Mouse (Mus musculus): ENCODE results near the gene Tagln2. TPM values are rescaled to one million over a fixed set of nuclear protein-coding genes. Genes with fewer than 3 reads are reported as not detected.

Gene Tagln2
- polyA plus RNA-seq, 1 experiment from 2014 or later: 395 TPM

GRCm38 (mm10) chr1:172482518-172483360, 17.1 kb upstream of the Tagln2 start:
- H3K4me2 ChIP-seq (replicated peaks): peak overlapping the region; percentile 85
- peak overlapping the region; percentile 53 for H3K4me3 ChIP-seq (replicated peaks)
- no peaks in the 10 kb centered on the region for H3K27me3 ChIP-seq (replicated peaks)
- peak; percentile 35 for ATAC-seq
- 8% methylated on average over 12 of the region's 12 CpGs for WGBS
- no peaks in the 10 kb centered on the region for H3K9me3 ChIP-seq
- H3K9ac ChIP-seq: peak overlapping the region; percentile 63
- H3K27ac ChIP-seq: peak overlapping the region; percentile 91
- H3K36me3 ChIP-seq: no peaks in the 10 kb centered on the region
- peaks cover 50% of the 10 kb centered on the region for H3K4me1 ChIP-seq (replicated peaks)

- Histone ChIP-seq H3K27ac (peak overlapping the region; percentile 91; the same call in 1 of the 2 replicates), H3K9me3 (no peaks in the 10 kb centered on the region)
- no peak for ATAC-seq
Measured at GRCm38 (mm10) chr1:172483361-172483660, 16.5 kb upstream of the Tagln2 start.

GRCm38 (mm10) chr1:172484236-172484635, 15.6 kb upstream of the Tagln2 start:
- Histone ChIP-seq H3K4me3 (replicated peaks) (peak overlapping the region; percentile 53), H3K4me2 (replicated peaks) (peak overlapping the region; percentile 85), H3K4me1 (replicated peaks) (peaks cover 62% of the 10 kb centered on the region), H3K36me3 (no peaks in the 10 kb centered on the region), H3K9me3 (no peaks in the 10 kb centered on the region), H3K9ac (peak overlapping the region; percentile 30; the same call in 1 of the 2 replicates), H3K27me3 (replicated peaks) (no peaks in the 10 kb centered on the region), H3K27ac (no peak overlapping the region)
- ATAC-seq: no peak
- 49% methylated on average over 11 of the region's 11 CpGs for WGBS

More at GRCm38 (mm10) chr1:172483361-172483660, 16.5 kb upstream of the Tagln2 start:
- Histone ChIP-seq H3K9ac (peak overlapping the region; percentile 63), H3K4me3 (replicated peaks) (peak overlapping the region; percentile 53), H3K36me3 (no peaks in the 10 kb centered on the region), H3K4me1 (replicated peaks) (peaks cover 55% of the 10 kb centered on the region), H3K27me3 (replicated peaks) (no peaks in the 10 kb centered on the region), H3K4me2 (replicated peaks) (peak overlapping the region; percentile 85)
- WGBS: 27% methylated on average over 4 of the region's 4 CpGs

- WGBS: 68% methylated on average over 13 of the region's 13 CpGs
- no peaks in the 10 kb centered on the region for H3K9me3 ChIP-seq
- H3K36me3 ChIP-seq: no peaks in the 10 kb centered on the region
- peak overlapping the region; percentile 53 for H3K4me3 ChIP-seq (replicated peaks)
- H3K9ac ChIP-seq: 0 out of 2 replicates have a peak overlapping the region, but pooled peaks have one; percentile 30
- no peaks in the 10 kb centered on the region for H3K27me3 ChIP-seq (replicated peaks)
- H3K4me1 ChIP-seq (replicated peaks): peaks cover 66% of the 10 kb centered on the region
- peak overlapping the region; percentile 85 for H3K4me2 ChIP-seq (replicated peaks)
- no peak for ATAC-seq
- no peak overlapping the region for H3K27ac ChIP-seq
Measured at GRCm38 (mm10) chr1:172484671-172485070, 15.2 kb upstream of the Tagln2 start.

- no peak overlapping the region for H3K27ac ChIP-seq
- no peak overlapping the region for H3K9ac ChIP-seq
- H3K9me3 ChIP-seq: no peaks in the 10 kb centered on the region
- no peaks in the 10 kb centered on the region for H3K27me3 ChIP-seq (replicated peaks)
- no peaks in the 10 kb centered on the region for H3K36me3 ChIP-seq
- WGBS: 48% methylated on average over 6 of the region's 6 CpGs
- H3K4me2 ChIP-seq (replicated peaks): peak overlapping the region; percentile 85
- H3K4me3 ChIP-seq (replicated peaks): peak overlapping the region; percentile 2; the same call in 1 of the 2 replicates
- peaks cover 72% of the 10 kb centered on the region for H3K4me1 ChIP-seq (replicated peaks)
- ATAC-seq: no peak
Measured at GRCm38 (mm10) chr1:172485821-172486220, 14.0 kb upstream of the Tagln2 start.

- no peaks in the 10 kb centered on the region for H3K27me3 ChIP-seq (replicated peaks)
- H3K36me3 ChIP-seq: no peaks in the 10 kb centered on the region
- WGBS: 33% methylated on average over 4 of the region's 4 CpGs
- H3K4me1 ChIP-seq (replicated peaks): peaks cover 72% of the 10 kb centered on the region
- no peaks in the 10 kb centered on the region for H3K9me3 ChIP-seq
- peak overlapping the region; percentile 2; the same call in 1 of the 2 replicates for H3K4me3 ChIP-seq (replicated peaks)
- peak overlapping the region; percentile 8; the same call in 1 of the 2 replicates for H3K9ac ChIP-seq
- H3K27ac ChIP-seq: no peak overlapping the region
- ATAC-seq: no peak
- H3K4me2 ChIP-seq (replicated peaks): peak overlapping the region; percentile 85
Measured at GRCm38 (mm10) chr1:172486236-172486635, 13.6 kb upstream of the Tagln2 start.

- H3K4me2 ChIP-seq (replicated peaks): peak overlapping the region; percentile 85
- no peak for ATAC-seq
- H3K4me3 ChIP-seq (replicated peaks): peak overlapping the region; percentile 2; the same call in 1 of the 2 replicates
- H3K9ac ChIP-seq: 0 out of 2 replicates have a peak overlapping the region, but pooled peaks have one; percentile 8
- peaks cover 72% of the 10 kb centered on the region for H3K4me1 ChIP-seq (replicated peaks)
- H3K36me3 ChIP-seq: no peaks in the 10 kb centered on the region
- no peak overlapping the region for H3K27ac ChIP-seq
- H3K9me3 ChIP-seq: no peaks in the 10 kb centered on the region
- no peaks in the 10 kb centered on the region for H3K27me3 ChIP-seq (replicated peaks)
- WGBS: 74% methylated on average over 5 of the region's 5 CpGs
Measured at GRCm38 (mm10) chr1:172486651-172487050, 13.2 kb upstream of the Tagln2 start.

GRCm38 (mm10) chr1:172487859-172488258, 12.0 kb upstream of the Tagln2 start:
- no peak overlapping the region for H3K9ac ChIP-seq
- WGBS: 60% methylated on average over 4 of the region's 4 CpGs
- no peaks in the 10 kb centered on the region for H3K27me3 ChIP-seq (replicated peaks)
- 0 out of 2 replicates have a peak overlapping the region, but pooled peaks have one; percentile 15 for H3K27ac ChIP-seq
- H3K36me3 ChIP-seq: no peaks in the 10 kb centered on the region
- peak overlapping the region; percentile 85 for H3K4me2 ChIP-seq (replicated peaks)
- H3K9me3 ChIP-seq: no peaks in the 10 kb centered on the region
- peaks cover 68% of the 10 kb centered on the region for H3K4me1 ChIP-seq (replicated peaks)
- no peak overlapping the region for H3K4me3 ChIP-seq (replicated peaks)
- no peak for ATAC-seq

GRCm38 (mm10) chr1:172488831-172489230, 11.0 kb upstream of the Tagln2 start:
- Histone ChIP-seq H3K4me1 (replicated peaks) (peaks cover 60% of the 10 kb centered on the region), H3K27me3 (replicated peaks) (no peaks in the 10 kb centered on the region), H3K4me3 (replicated peaks) (no peak overlapping the region), H3K4me2 (replicated peaks) (peak overlapping the region; percentile 85; the same call in 1 of the 2 replicates), H3K9ac (no peak overlapping the region), H3K27ac (peak overlapping the region; percentile 51; the same call in 1 of the 2 replicates), H3K36me3 (no peaks in the 10 kb centered on the region), H3K9me3 (no peaks in the 10 kb centered on the region)
- 65% methylated on average over 7 of the region's 7 CpGs for WGBS
- peak; percentile 39 for ATAC-seq

- Histone ChIP-seq H3K36me3 (peaks cover 4% of the 10 kb centered on the region; the same call in 1 of the 2 replicates), H3K4me1 (replicated peaks) (peaks cover 51% of the 10 kb centered on the region), H3K27ac (peak overlapping the region; percentile 13; the same call in 1 of the 2 replicates), H3K4me2 (replicated peaks) (peak overlapping the region; percentile 60), H3K4me3 (replicated peaks) (no peak overlapping the region), H3K9me3 (no peaks in the 10 kb centered on the region), H3K9ac (no peak overlapping the region), H3K27me3 (replicated peaks) (no peaks in the 10 kb centered on the region)
- WGBS: 47% methylated on average over 12 of the region's 12 CpGs
- peak; percentile 43 for ATAC-seq
Measured at GRCm38 (mm10) chr1:172489585-172490250, 10.1 kb upstream of the Tagln2 start.

- peak; percentile 60 for ATAC-seq
- H3K27me3 ChIP-seq (replicated peaks): no peaks in the 10 kb centered on the region
- H3K4me3 ChIP-seq (replicated peaks): peak overlapping the region; percentile 22; the same call in 1 of the 2 replicates
- no peak overlapping the region for H3K9ac ChIP-seq
- 14% methylated on average over 10 of the region's 10 CpGs for WGBS
- peaks cover 8% of the 10 kb centered on the region; the same call in 1 of the 2 replicates for H3K36me3 ChIP-seq
- H3K27ac ChIP-seq: peak overlapping the region; percentile 13; the same call in 1 of the 2 replicates
- H3K4me1 ChIP-seq (replicated peaks): peaks cover 46% of the 10 kb centered on the region
- no peaks in the 10 kb centered on the region for H3K9me3 ChIP-seq
- H3K4me2 ChIP-seq (replicated peaks): peak overlapping the region; percentile 60
Measured at GRCm38 (mm10) chr1:172490261-172490661, 9.6 kb upstream of the Tagln2 start.

- H3K4me3 ChIP-seq (replicated peaks): no peak overlapping the region
- no peak overlapping the region for H3K9ac ChIP-seq
- no peaks in the 10 kb centered on the region for H3K27me3 ChIP-seq (replicated peaks)
- peaks cover 16% of the 10 kb centered on the region for H3K36me3 ChIP-seq
- no peak overlapping the region for H3K27ac ChIP-seq
- no peak for ATAC-seq
- H3K9me3 ChIP-seq: no peaks in the 10 kb centered on the region
- peaks cover 28% of the 10 kb centered on the region for H3K4me1 ChIP-seq (replicated peaks)
- no peak overlapping the region for H3K4me2 ChIP-seq (replicated peaks)
- 94% methylated on average over 8 of the region's 8 CpGs for WGBS
Measured at GRCm38 (mm10) chr1:172492047-172492446, 7.8 kb upstream of the Tagln2 start.
